Mouse (Mus musculus) ES-E14 (cell line): Measurements from ENCODE around the gene Wbp1l. TPM values are rescaled to one million over a fixed set of nuclear protein-coding genes. Genes with fewer than 3 reads are reported as not detected.
A peak's percentile ranks its signal among the peaks of the same experiment; 100 is the strongest.

ENCODE experiments used
- DNase-seq: peaks from one replicate; pipeline ENCODE4 v3.0.0-alpha.2; 2013; ENCODE audit warnings: low read depth, low spot score
- H3K27ac ChIP-seq: 2 replicates; pipeline ENCODE4 v1.5.1; 2012; ENCODE audit warnings: low read depth, mild to moderate bottlenecking, low read length, moderate library complexity, mixed read lengths; ENCODE audit not compliant: poor library complexity, insufficient read depth, severe bottlenecking
- H3K36me3 ChIP-seq: 2 replicates; pipeline ENCODE4 v1.6.1; 2012; ENCODE audit warnings: mild to moderate bottlenecking, low read length, moderate library complexity, mixed read lengths; ENCODE audit not compliant: control insufficient read depth, poor library complexity, insufficient read depth, severe bottlenecking
- H3K4me1 ChIP-seq, 2 experiments: fragments of 150-350 bp in 1 of 2; sonication (generic) in 1 of 2; 2 replicates each; pipeline ENCODE4 v1.6.1; 2012; ENCODE audit warnings: low read length in 2 of 2, mild to moderate bottlenecking in 1 of 2, mixed read lengths in 1 of 2; ENCODE audit not compliant: control insufficient read depth in 2 of 2, insufficient read depth in 2 of 2, poor library complexity in 1 of 2
- H3K4me3 ChIP-seq, 2 experiments: fragments of 150-350 bp in 1 of 2; sonication (generic) in 1 of 2; 2 replicates each; pipeline ENCODE4 v1.5.1; 2012; ENCODE audit warnings: low read length in 2 of 2, low read depth in 1 of 2, mild to moderate bottlenecking in 1 of 2, mixed read lengths in 1 of 2; ENCODE audit not compliant: insufficient read depth in 1 of 2, poor library complexity in 1 of 2, severe bottlenecking in 1 of 2
- H3K9ac ChIP-seq: 2 replicates; pipeline ENCODE4 v1.6.1; 2012; ENCODE audit warnings: low read depth, mild to moderate bottlenecking, low read length, mixed read lengths; ENCODE audit not compliant: poor library complexity, insufficient read depth, severe bottlenecking
- H3K9me3 ChIP-seq: fragments of 150-350 bp; sonication (generic); 2 replicates; pipeline ENCODE4 v1.6.1; 2012; ENCODE audit warnings: low read depth, mild to moderate bottlenecking, low read length; ENCODE audit not compliant: control insufficient read depth, insufficient read depth
- CHD2 ChIP-seq: IDR thresholded peaks from 2 replicates; pipeline ENCODE4 v1.6.1; 2014; ENCODE audit warnings: mild to moderate bottlenecking, low read depth, low read length, inconsistent platforms
- HCFC1 ChIP-seq: IDR thresholded peaks from 2 replicates; pipeline ENCODE4 v1.6.1; 2012; ENCODE audit warnings: low read length, inconsistent platforms, borderline replicate concordance; ENCODE audit not compliant: insufficient read depth
- MAFK ChIP-seq: IDR thresholded peaks from 2 replicates; pipeline ENCODE4 v1.6.1; 2014; ENCODE audit warnings: mild to moderate bottlenecking, low read depth, low read length, inconsistent platforms; ENCODE audit not compliant: insufficient read depth
- ZC3H11A ChIP-seq: IDR thresholded peaks from 2 replicates; pipeline ENCODE4 v1.6.1; 2012; ENCODE audit warnings: low read depth, mild to moderate bottlenecking, inconsistent platforms, low read length, borderline replicate concordance
- ZNF384 ChIP-seq: IDR thresholded peaks from 2 replicates; pipeline ENCODE4 v1.6.1; 2012; ENCODE audit warnings: low read depth, low read length, inconsistent platforms
- in situ Hi-C, 2 experiments: fragments of 600-800 bp; cut with MboI; formaldehyde crosslinking; loops; one replicate each; pipeline ENCODE4 v1.15.1; 2025; ENCODE audit warnings: low sequenced_read_pairs in 2 of 2, inconsistent platforms in 1 of 2; ENCODE audit not compliant: unreplicated experiment in 2 of 2
- total RNA-seq: library from RNA; depleted of rRNA; stranded (reverse); fragments of 300-350 nt; gene quantifications from 2 replicates; pipeline ENCODE4 v1.2.3, GENCODE M21; 2012; rRNA removed

Wbp1l gene
- 38.8 and 40.2 TPM in 2 replicates for total RNA-seq

GRCm38 (mm10) chr19:46598720-46599252 lies at the start of gene Wbp1l:
Gene Wbp1l, plus strand, starts transcription at chr19:46599084.
- no peak for TF ChIP-seq ZC3H11A
- peak; percentile 31; the same call in 1 of the 2 replicates for TF ChIP-seq MAFK
- TF ChIP-seq ZNF384: no peak
- TF ChIP-seq HCFC1: peak; percentile 93
- TF ChIP-seq CHD2: peak; percentile 82
- H3K36me3 ChIP-seq: no peaks in the 10 kb centered on the region
- DNase-seq: peak; percentile 98
- H3K9me3 ChIP-seq: no peaks in the 10 kb centered on the region
- peaks cover 0 to 2% of the 10 kb centered on the region in 2 experiments; a peak in 2 of 4 replicates for H3K4me1 ChIP-seq
- H3K4me3 ChIP-seq: peak within 1 kb of the TSS; percentile 85 to 95
- in situ Hi-C loops: no loop called here
- H3K27ac ChIP-seq: no peak within 1 kb of the TSS
- H3K9ac ChIP-seq: peak within 1 kb of the TSS; percentile 76

- H3K4me3 ChIP-seq: no peak overlapping the region
- H3K4me1 ChIP-seq: peaks cover 0 to 5% of the 10 kb centered on the region in 2 experiments; a peak in 1 of 4 replicates
- TF ChIP-seq ZC3H11A: no peak
- TF ChIP-seq CHD2: no peak
- TF ChIP-seq MAFK: no peak
- no peak for TF ChIP-seq ZNF384
- no peak for TF ChIP-seq HCFC1
- DNase-seq: no peak
- no peak overlapping the region for H3K9ac ChIP-seq
- H3K9me3 ChIP-seq: no peaks in the 10 kb centered on the region
- no peak overlapping the region for H3K27ac ChIP-seq
- H3K36me3 ChIP-seq: no peaks in the 10 kb centered on the region
- in situ Hi-C loops: no loop called here
These were observed 48.5 kb upstream of the Wbp1l start for GRCm38 (mm10) chr19:46550385-46550784.

GRCm38 (mm10) chr19:46552496-46552895 lies 46.4 kb upstream of the Wbp1l start:
- no peak overlapping the region for H3K27ac ChIP-seq
- TF ChIP-seq MAFK: no peak
- no peak for TF ChIP-seq ZNF384
- TF ChIP-seq HCFC1: no peak
- no peak for TF ChIP-seq CHD2
- no peak for TF ChIP-seq ZC3H11A
- H3K36me3 ChIP-seq: no peaks in the 10 kb centered on the region
- H3K9ac ChIP-seq: no peak overlapping the region
- DNase-seq: no peak
- H3K9me3 ChIP-seq: no peaks in the 10 kb centered on the region
- no peak overlapping the region for H3K4me3 ChIP-seq
- H3K4me1 ChIP-seq: no peaks in the 10 kb centered on the region
- in situ Hi-C loops: no loop called here

GRCm38 (mm10) chr19:46553541-46553955 lies 45.3 kb upstream of the Wbp1l start:
- Histone ChIP-seq H3K36me3 (no peaks in the 10 kb centered on the region), H3K4me1 (peaks cover 0 to 6% of the 10 kb centered on the region in 2 experiments; a peak in 1 of 4 replicates), H3K4me3 (no peak overlapping the region; a peak in 1 of 4 replicates), H3K27ac (no peak overlapping the region), H3K9me3 (no peaks in the 10 kb centered on the region), H3K9ac (no peak overlapping the region)
- no peak for TF ChIP-seq ZC3H11A
- no peak for TF ChIP-seq CHD2
- no peak for TF ChIP-seq ZNF384
- no peak for TF ChIP-seq MAFK
- TF ChIP-seq HCFC1: no peak
- in situ Hi-C loops: no loop called here
- no peak for DNase-seq
